Mouse (Mus musculus): Measurements from ENCODE around the gene Zbtb12. TPM values are rescaled to one million over a fixed set of nuclear protein-coding genes. Genes with fewer than 3 reads are reported as not detected.

Zbtb12 gene
- polyA plus RNA-seq, 1 experiment from 2014 or later = 8.0 TPM

GRCm38 (mm10) chr17:34913930-34914665 is 34.8 kb downstream of the Zbtb12 start, which contains the start of gene Slc44a4:
Gene Slc44a4, plus strand, starts transcription at chr17:34914466.
- H3K4me2 ChIP-seq (ENCODE audit: low read length) = no peak within 1 kb of the TSS

DNA sequence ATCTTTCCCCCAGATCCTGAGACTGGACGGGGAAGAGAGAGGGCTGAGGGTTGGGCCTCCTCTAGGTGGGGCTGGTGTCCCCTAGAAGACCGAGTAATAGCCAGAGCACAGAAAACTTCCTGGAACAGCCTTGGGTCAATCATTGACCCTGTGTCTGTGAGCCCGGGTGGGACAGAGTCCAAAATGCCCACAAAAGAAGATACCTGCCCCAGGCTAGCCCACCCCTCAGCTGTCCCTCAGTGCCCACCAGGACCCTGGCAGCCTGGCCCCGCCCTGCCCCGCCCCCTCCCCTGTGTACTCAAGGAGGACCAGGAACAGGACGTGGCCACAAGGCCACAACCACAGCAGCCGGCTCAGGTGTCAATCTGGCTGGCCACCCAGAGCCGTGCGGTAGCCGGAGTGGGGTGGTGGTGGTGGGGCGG is 36.1 kb downstream of the Zbtb12 start:
- Histone ChIP-seq H3K27me3 (replicated peaks; ENCODE audit: control insufficient read depth, insufficient read depth, low read length) (no peaks in the 10 kb centered on the region), H3K36me3 (ENCODE audit: control insufficient read depth, insufficient read depth) (peaks cover 30% of the 10 kb centered on the region), H3K27ac (ENCODE audit: low read length) (no peak overlapping the region), H3K4me2 (ENCODE audit: low read length) (no peak overlapping the region), H3K9me3 (ENCODE audit: control insufficient read depth, low read length) (no peaks in the 10 kb centered on the region), H3K9ac (replicated peaks; ENCODE audit: low read depth, low read length) (no peak overlapping the region), H3K4me1 (replicated peaks; ENCODE audit: control insufficient read depth, insufficient read depth, low read length) (no peaks in the 10 kb centered on the region), H3K4me3 (replicated peaks; ENCODE audit: low read length) (no peak overlapping the region)
- 29% methylated on average over 10 of the region's 11 CpGs for WGBS
- ATAC-seq = no peak

More at GRCm38 (mm10) chr17:34913930-34914665, 34.8 kb downstream of the Zbtb12 start, which contains the start of gene Slc44a4:
- no peak within 1 kb of the TSS for H3K9ac ChIP-seq (replicated peaks; ENCODE audit: low read depth, low read length)
- no peaks in the 10 kb centered on the region for H3K4me1 ChIP-seq (replicated peaks; ENCODE audit: control insufficient read depth, insufficient read depth, low read length)
- H3K27ac ChIP-seq (ENCODE audit: low read length) = no peak within 1 kb of the TSS
- WGBS = 34% methylated on average over 18 of the region's 18 CpGs
- no peak within 1 kb of the TSS for H3K4me3 ChIP-seq (replicated peaks; ENCODE audit: low read length)
- H3K9me3 ChIP-seq (ENCODE audit: control insufficient read depth, low read length) = no peaks in the 10 kb centered on the region
- ATAC-seq = no peak
- peaks cover 40% of the 10 kb centered on the region for H3K36me3 ChIP-seq (ENCODE audit: control insufficient read depth, insufficient read depth)
- no peaks in the 10 kb centered on the region for H3K27me3 ChIP-seq (replicated peaks; ENCODE audit: control insufficient read depth, insufficient read depth, low read length)

GRCm38 (mm10) chr17:34916316-34916715 is 37.0 kb downstream of the Zbtb12 start:
- Histone ChIP-seq H3K4me3 (replicated peaks; ENCODE audit: low read length) (no peak overlapping the region), H3K9ac (replicated peaks; ENCODE audit: low read depth, low read length) (no peak overlapping the region), H3K9me3 (ENCODE audit: control insufficient read depth, low read length) (no peaks in the 10 kb centered on the region), H3K27me3 (replicated peaks; ENCODE audit: control insufficient read depth, insufficient read depth, low read length) (no peaks in the 10 kb centered on the region), H3K4me1 (replicated peaks; ENCODE audit: control insufficient read depth, insufficient read depth, low read length) (no peaks in the 10 kb centered on the region), H3K27ac (ENCODE audit: low read length) (no peak overlapping the region), H3K4me2 (ENCODE audit: low read length) (no peak overlapping the region), H3K36me3 (ENCODE audit: control insufficient read depth, insufficient read depth) (peaks cover 21% of the 10 kb centered on the region)
- no peak for ATAC-seq
- WGBS = 83% methylated on average over 5 of the region's 5 CpGs

GRCm38 (mm10) chr17:34917188-34917587 is 37.9 kb downstream of the Zbtb12 start:
- Histone ChIP-seq H3K4me3 (replicated peaks; ENCODE audit: low read length) (no peak overlapping the region), H3K4me1 (replicated peaks; ENCODE audit: control insufficient read depth, insufficient read depth, low read length) (no peaks in the 10 kb centered on the region)

GRCm38 (mm10) chr17:34922939-34923338 is 43.7 kb downstream of the Zbtb12 start:
- H3K4me1 ChIP-seq (replicated peaks; ENCODE audit: control insufficient read depth, insufficient read depth, low read length) = no peaks in the 10 kb centered on the region
- H3K36me3 ChIP-seq (ENCODE audit: control insufficient read depth, insufficient read depth) = no peaks in the 10 kb centered on the region
- H3K4me2 ChIP-seq (ENCODE audit: low read length) = no peak overlapping the region
- WGBS = 52% methylated on average over 6 of the region's 6 CpGs
- no peak overlapping the region for H3K27ac ChIP-seq (ENCODE audit: low read length)
- no peaks in the 10 kb centered on the region for H3K9me3 ChIP-seq (ENCODE audit: control insufficient read depth, low read length)
- H3K9ac ChIP-seq (replicated peaks; ENCODE audit: low read depth, low read length) = no peak overlapping the region
- ATAC-seq = no peak
- no peak overlapping the region for H3K4me3 ChIP-seq (replicated peaks; ENCODE audit: low read length)
- no peaks in the 10 kb centered on the region for H3K27me3 ChIP-seq (replicated peaks; ENCODE audit: control insufficient read depth, insufficient read depth, low read length)

More at GRCm38 (mm10) chr17:34917188-34917587, 37.9 kb downstream of the Zbtb12 start:
- no peak overlapping the region for H3K27ac ChIP-seq (ENCODE audit: low read length)
- H3K4me2 ChIP-seq (ENCODE audit: low read length) = no peak overlapping the region
- H3K27me3 ChIP-seq (replicated peaks; ENCODE audit: control insufficient read depth, insufficient read depth, low read length) = no peaks in the 10 kb centered on the region
- ATAC-seq = no peak
- no peak overlapping the region for H3K9ac ChIP-seq (replicated peaks; ENCODE audit: low read depth, low read length)
- no peaks in the 10 kb centered on the region for H3K9me3 ChIP-seq (ENCODE audit: control insufficient read depth, low read length)
- H3K36me3 ChIP-seq (ENCODE audit: control insufficient read depth, insufficient read depth) = peaks cover 13% of the 10 kb centered on the region
- WGBS = 86% methylated on average over 9 of the region's 9 CpGs

- no peaks in the 10 kb centered on the region for H3K4me1 ChIP-seq (replicated peaks; ENCODE audit: control insufficient read depth, insufficient read depth, low read length)
- WGBS = 65% methylated on average over 5 of the region's 5 CpGs
- no peaks in the 10 kb centered on the region for H3K36me3 ChIP-seq (ENCODE audit: control insufficient read depth, insufficient read depth)
- H3K4me3 ChIP-seq (replicated peaks; ENCODE audit: low read length) = no peak overlapping the region
- no peak overlapping the region for H3K4me2 ChIP-seq (ENCODE audit: low read length)
- ATAC-seq = no peak
- H3K9me3 ChIP-seq (ENCODE audit: control insufficient read depth, low read length) = no peaks in the 10 kb centered on the region
- no peak overlapping the region for H3K27ac ChIP-seq (ENCODE audit: low read length)
- H3K27me3 ChIP-seq (replicated peaks; ENCODE audit: control insufficient read depth, insufficient read depth, low read length) = no peaks in the 10 kb centered on the region
- no peak overlapping the region for H3K9ac ChIP-seq (replicated peaks; ENCODE audit: low read depth, low read length)
Measured at GRCm38 (mm10) chr17:34924258-34924657, 45.0 kb downstream of the Zbtb12 start.

DNA sequence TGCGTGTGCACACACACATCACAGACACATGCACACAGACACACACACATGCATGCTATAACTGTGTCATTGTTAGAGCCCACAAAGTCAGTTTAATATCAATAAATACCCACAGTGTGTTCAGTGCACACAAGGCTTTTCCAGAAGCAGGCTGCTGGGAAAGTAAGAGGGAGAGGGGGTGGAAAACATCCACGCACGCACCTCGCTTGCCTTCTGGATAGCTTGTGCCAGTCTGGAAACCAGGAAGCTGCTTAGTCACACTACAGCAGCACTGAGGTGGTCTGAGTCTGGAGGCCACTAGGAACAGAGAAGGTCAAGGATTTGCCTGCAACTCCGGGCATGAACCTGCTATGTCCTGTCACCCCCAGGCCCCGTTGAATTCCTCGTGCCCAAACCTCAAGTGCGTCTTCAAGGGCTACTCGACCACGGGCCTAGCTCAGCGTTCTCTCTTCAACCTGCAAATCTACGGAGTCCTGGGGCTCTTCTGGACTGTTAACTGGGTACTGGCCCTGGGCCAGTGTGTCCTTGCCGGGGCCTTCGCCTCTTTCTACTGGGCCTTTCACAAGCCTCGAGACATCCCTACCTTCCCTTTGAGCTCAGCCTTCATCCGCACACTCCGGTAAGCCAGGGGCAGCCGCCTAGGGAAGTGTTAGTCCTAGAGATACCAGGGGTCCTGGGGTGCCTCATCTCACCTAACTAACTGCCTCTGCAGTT is 48.2 kb downstream of the Zbtb12 start:
- no peak for ATAC-seq
- WGBS = 86% methylated on average over 18 of the region's 18 CpGs
- Histone ChIP-seq H3K4me3 (replicated peaks; ENCODE audit: low read length) (no peak overlapping the region), H3K9me3 (ENCODE audit: control insufficient read depth, low read length) (no peaks in the 10 kb centered on the region), H3K27ac (ENCODE audit: low read length) (no peak overlapping the region), H3K9ac (replicated peaks; ENCODE audit: low read depth, low read length) (no peak overlapping the region), H3K4me1 (replicated peaks; ENCODE audit: control insufficient read depth, insufficient read depth, low read length) (peaks cover 9% of the 10 kb centered on the region), H3K36me3 (ENCODE audit: control insufficient read depth, insufficient read depth) (no peaks in the 10 kb centered on the region), H3K4me2 (ENCODE audit: low read length) (no peak overlapping the region), H3K27me3 (replicated peaks; ENCODE audit: control insufficient read depth, insufficient read depth, low read length) (no peaks in the 10 kb centered on the region)

DNA sequence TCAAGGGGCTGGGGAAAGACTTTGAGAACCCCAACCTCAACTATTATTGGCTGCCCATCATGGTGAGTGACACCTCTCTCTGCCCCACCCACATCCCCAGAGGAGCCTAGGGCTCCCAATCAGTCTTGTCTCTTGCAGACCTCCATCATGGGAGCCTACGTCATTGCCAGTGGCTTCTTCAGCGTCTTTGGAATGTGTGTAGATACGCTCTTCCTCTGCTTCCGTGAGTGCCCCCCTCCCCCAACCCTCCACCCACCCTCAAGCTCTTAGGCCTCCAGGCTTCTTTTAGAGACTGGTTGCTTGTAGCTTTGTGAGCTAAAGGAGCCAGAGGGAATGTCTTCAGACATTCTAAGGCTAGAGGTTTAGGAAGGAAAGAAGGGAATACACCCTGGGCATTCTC is 49.6 kb downstream of the Zbtb12 start:
- no peak for ATAC-seq
- Histone ChIP-seq H3K9ac (replicated peaks; ENCODE audit: low read depth, low read length) (no peak overlapping the region), H3K27me3 (replicated peaks; ENCODE audit: control insufficient read depth, insufficient read depth, low read length) (no peaks in the 10 kb centered on the region), H3K27ac (ENCODE audit: low read length) (no peak overlapping the region), H3K9me3 (ENCODE audit: control insufficient read depth, low read length) (no peaks in the 10 kb centered on the region), H3K4me3 (replicated peaks; ENCODE audit: low read length) (no peak overlapping the region), H3K4me1 (replicated peaks; ENCODE audit: control insufficient read depth, insufficient read depth, low read length) (peaks cover 9% of the 10 kb centered on the region), H3K36me3 (ENCODE audit: control insufficient read depth, insufficient read depth) (no peaks in the 10 kb centered on the region), H3K4me2 (ENCODE audit: low read length) (no peak overlapping the region)
- WGBS = 83% methylated on average over 4 of the region's 4 CpGs

DNA sequence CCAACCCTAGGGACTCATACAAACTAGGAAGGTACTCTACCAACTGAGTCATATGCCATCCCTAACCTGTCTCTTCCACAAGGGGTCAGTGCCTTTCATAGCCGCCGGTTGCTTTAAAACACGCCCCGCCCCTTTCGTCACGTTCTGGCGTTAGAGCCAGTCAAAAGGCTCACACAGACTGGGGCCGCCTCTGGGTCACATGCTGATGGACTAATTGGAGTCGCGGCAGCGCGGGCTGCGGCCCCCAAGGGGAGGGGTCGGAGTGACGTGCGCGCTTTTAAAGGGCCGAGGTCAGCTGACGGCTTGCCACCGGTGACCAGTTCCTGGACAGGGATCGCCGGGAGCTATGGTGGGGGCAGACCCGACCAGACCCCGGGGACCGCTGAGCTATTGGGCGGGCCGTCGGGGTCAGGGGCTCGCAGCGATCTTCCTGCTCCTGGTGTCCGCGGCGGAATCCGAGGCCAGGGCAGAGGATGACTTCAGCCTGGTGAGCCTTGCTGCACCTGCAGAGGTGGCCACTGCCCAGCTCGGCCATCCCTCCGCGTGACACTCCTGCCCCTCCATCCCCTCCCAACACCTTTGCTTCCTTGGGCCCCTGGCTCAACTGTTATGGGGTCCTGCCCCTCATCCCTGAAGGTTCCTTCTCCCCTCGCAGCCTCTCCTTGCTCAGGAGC is 51.9 kb downstream of the Zbtb12 start, which contains the start of gene Neu1:
TSS of gene Neu1 (plus strand) at position 193 of the 674 bp plus-strand sequence.
- peak within 1 kb of the TSS; percentile 63 for H3K4me3 ChIP-seq (replicated peaks; ENCODE audit: low read length)
- 0% methylated on average over 38 of the region's 38 CpGs for WGBS
- no peaks in the 10 kb centered on the region for H3K9me3 ChIP-seq (ENCODE audit: control insufficient read depth, low read length)
- ATAC-seq = peak; percentile 98
- H3K4me2 ChIP-seq (ENCODE audit: low read length) = peak within 1 kb of the TSS; percentile 97
- H3K9ac ChIP-seq (replicated peaks; ENCODE audit: low read depth, low read length) = peak within 1 kb of the TSS; percentile 88
- no peaks in the 10 kb centered on the region for H3K27me3 ChIP-seq (replicated peaks; ENCODE audit: control insufficient read depth, insufficient read depth, low read length)
- peaks cover 9% of the 10 kb centered on the region for H3K4me1 ChIP-seq (replicated peaks; ENCODE audit: control insufficient read depth, insufficient read depth, low read length)
- no peaks in the 10 kb centered on the region; the same call in 1 of the 2 replicates for H3K36me3 ChIP-seq (ENCODE audit: control insufficient read depth, insufficient read depth)
- no peak within 1 kb of the TSS for H3K27ac ChIP-seq (ENCODE audit: low read length)
